Mouse (Mus musculus): ENCODE measurements around the gene Il1rapl1.

The Il1rapl1 gene

GRCm38 (mm10) chrX:88115609-88116073 lies at the start of gene Il1rapl1:
Il1rapl1 (minus strand) TSS chrX:88115645.
- DNase-seq (ENCODE audit: low spot score), result peak; percentile 15

- no peak for DNase-seq (ENCODE audit: low spot score)
Observed at GRCm38 (mm10) chrX:88158037-88158436, 42.6 kb upstream of the Il1rapl1 start.

GRCm38 (mm10) chrX:88125612-88126011 lies 10.2 kb upstream of the Il1rapl1 start:
- DNase-seq (ENCODE audit: low spot score), result no peak

- DNase-seq (ENCODE audit: low spot score), result no peak
Observed at GRCm38 (mm10) chrX:88120070-88120469, 4.6 kb upstream of the Il1rapl1 start.

GRCm38 (mm10) chrX:88117858-88118257 lies 2.4 kb upstream of the Il1rapl1 start:
- DNase-seq (ENCODE audit: low spot score), result no peak

- DNase-seq (ENCODE audit: low spot score), result no peak
Observed at GRCm38 (mm10) chrX:88116326-88116725, 881 bp upstream of the Il1rapl1 start.

GRCm38 (mm10) chrX:88113561-88113960 lies 1.9 kb downstream of the Il1rapl1 start:
- no peak for DNase-seq (ENCODE audit: low spot score)

- no peak for DNase-seq (ENCODE audit: low spot score)
Observed at GRCm38 (mm10) chrX:88112254-88112653, 3.2 kb downstream of the Il1rapl1 start.

- DNase-seq (ENCODE audit: low spot score), result no peak
Observed at GRCm38 (mm10) chrX:88109733-88110132, 5.7 kb downstream of the Il1rapl1 start.

- DNase-seq (ENCODE audit: low spot score), result no peak
Observed at GRCm38 (mm10) chrX:88093936-88094569, 21.4 kb downstream of the Il1rapl1 start.

GRCm38 (mm10) chrX:88089873-88090272 lies 25.6 kb downstream of the Il1rapl1 start:
- DNase-seq (ENCODE audit: low spot score), result no peak

GRCm38 (mm10) chrX:88072741-88073419 lies 42.6 kb downstream of the Il1rapl1 start:
- peak; percentile 2 for DNase-seq (ENCODE audit: low spot score)

- DNase-seq (ENCODE audit: low spot score), result no peak
Observed at GRCm38 (mm10) chrX:88070368-88070767, 45.1 kb downstream of the Il1rapl1 start.

GRCm38 (mm10) chrX:88043556-88043955 lies 71.9 kb downstream of the Il1rapl1 start:
- DNase-seq (ENCODE audit: low spot score), result no peak

- no peak for DNase-seq (ENCODE audit: low spot score)
Observed at GRCm38 (mm10) chrX:88038984-88039383, 76.5 kb downstream of the Il1rapl1 start.

GRCm38 (mm10) chrX:87897172-87897571 lies 218.3 kb downstream of the Il1rapl1 start:
- DNase-seq (ENCODE audit: low spot score), result no peak

- no peak for DNase-seq (ENCODE audit: low spot score)
Observed at GRCm38 (mm10) chrX:87891916-87892315, 223.5 kb downstream of the Il1rapl1 start.

- no peak for DNase-seq (ENCODE audit: low spot score)
Observed at GRCm38 (mm10) chrX:87854107-87854506, 261.3 kb downstream of the Il1rapl1 start.

GRCm38 (mm10) chrX:87813884-87814283 lies 301.6 kb downstream of the Il1rapl1 start:
- DNase-seq (ENCODE audit: low spot score), result no peak

- no peak for DNase-seq (ENCODE audit: low spot score)
Observed at GRCm38 (mm10) chrX:87807717-87808116, 307.7 kb downstream of the Il1rapl1 start.

- DNase-seq (ENCODE audit: low spot score), result no peak
Observed at GRCm38 (mm10) chrX:87793011-87793410, 322.4 kb downstream of the Il1rapl1 start.

GRCm38 (mm10) chrX:87710589-87710988 lies 404.9 kb downstream of the Il1rapl1 start:
- no peak for DNase-seq (ENCODE audit: low spot score)

- DNase-seq (ENCODE audit: low spot score), result no peak
Observed at GRCm38 (mm10) chrX:87663856-87664255, 451.6 kb downstream of the Il1rapl1 start.

- peak; percentile 26 for DNase-seq (ENCODE audit: low spot score)
Observed at GRCm38 (mm10) chrX:87655644-87656043, 459.8 kb downstream of the Il1rapl1 start.
